Mouse (Mus musculus) kidney, embryonic 15.5 days (tissue): ENCODE measurements around the gene Galr2. TPM values are rescaled to one million over a fixed set of nuclear protein-coding genes. Genes with fewer than 3 reads are reported as not detected.
A peak's percentile ranks its signal among the peaks of the same experiment; 100 is the strongest.
"Not testable (repeated sequence)": the region's sequence is repeated elsewhere in the genome, so short reads cannot be mapped to it uniquely, and the experiment has no call there.

Source experiments
- ATAC-seq: fragments of 200-750 bp; cut with Nextera tagmentation; replicated peaks from 2 replicates; pipeline ENCODE4 v1.8.0; 2017; ENCODE audit warnings: moderate TSS enrichment; ENCODE audit not compliant: low FRiP score
- H3K27ac ChIP-seq: fragments of 300-500 bp; sonication (generic); 2 replicates; pipeline ENCODE4 v1.5.1; 2015; ENCODE audit warnings: mild to moderate bottlenecking, inconsistent platforms
- H3K27me3 ChIP-seq: fragments of 300-500 bp; sonication (generic); 2 replicates; pipeline ENCODE4 v1.6.1; 2015; ENCODE audit warnings: inconsistent platforms
- H3K36me3 ChIP-seq: fragments of 300-500 bp; sonication (generic); 2 replicates; pipeline ENCODE4 v1.6.1; 2015; ENCODE audit warnings: inconsistent platforms
- H3K4me1 ChIP-seq: fragments of 300-500 bp; sonication (generic); 2 replicates; pipeline ENCODE4 v1.6.1; 2015; ENCODE audit warnings: inconsistent platforms
- H3K4me2 ChIP-seq: fragments of 300-500 bp; sonication (generic); 2 replicates; pipeline ENCODE4 v1.6.1; 2015; ENCODE audit warnings: moderate library complexity, mild to moderate bottlenecking, inconsistent platforms
- H3K4me3 ChIP-seq: fragments of 300-500 bp; sonication (generic); replicated peaks from 2 replicates; pipeline ENCODE4 v1.5.1; 2015; ENCODE audit warnings: mild to moderate bottlenecking, inconsistent platforms
- H3K9ac ChIP-seq: fragments of 300-500 bp; sonication (generic); 2 replicates; pipeline ENCODE4 v1.6.1; 2015; ENCODE audit warnings: mild to moderate bottlenecking, inconsistent platforms
- H3K9me3 ChIP-seq: fragments of 300-500 bp; sonication (generic); replicated peaks from 2 replicates; pipeline ENCODE4 v1.6.1; 2016; ENCODE audit warnings: inconsistent platforms
- WGBS: fragments of 180-500 bp; shearing (Covaris S2); methylation state at CpG from one replicate; pipeline ENCODE4 v1.1.7; 2015; ENCODE audit warnings: mixed read lengths; 5-methylcytosine and 5-hydroxymethylcytosine counted together
- polyA plus RNA-seq: library from polyadenylated mRNA; unstranded; fragments of >200 nt; fragmentation: Nextera tagmentation; extraction: Ambion mirVana; gene quantifications from 2 replicates; pipeline ENCODE4 v1.2.1, GENCODE M21; 2015

Galr2 gene
- polyA plus RNA-seq, 1 experiment from 2014 or later = 0.22 TPM

DNA sequence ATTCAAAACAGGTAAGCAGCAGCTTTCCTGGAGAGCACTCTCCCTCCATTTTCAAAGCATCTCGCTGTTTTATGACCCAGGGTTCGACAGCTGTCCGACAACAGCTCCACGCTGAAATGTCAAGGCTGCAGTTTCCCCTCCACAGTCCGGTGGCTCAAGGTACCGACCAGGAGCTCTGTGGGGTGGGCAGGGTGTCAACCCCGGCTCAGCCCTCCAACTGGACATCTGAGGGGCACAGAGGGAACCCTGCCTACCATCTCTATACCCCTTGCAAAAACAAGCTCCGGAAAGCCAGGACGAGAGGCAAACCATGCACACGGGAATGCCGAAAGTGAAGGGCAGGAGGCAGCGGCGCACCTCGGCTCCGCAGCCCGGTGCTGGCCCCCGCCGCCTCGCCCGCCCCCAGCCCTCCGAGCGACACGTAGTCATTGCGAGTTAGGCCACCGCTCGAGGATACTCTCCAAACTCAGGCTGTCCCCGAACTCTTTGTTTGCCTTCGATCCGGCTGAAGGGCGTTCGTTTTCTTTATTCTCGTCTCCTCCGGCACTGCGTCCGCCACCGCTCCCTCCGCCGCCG, 7.2 kb upstream of the Galr2 start:
- under 1% methylated on average over 38 of the region's 39 CpGs for WGBS

GRCm38 (mm10) chr11:116274045-116274666, 6.6 kb upstream of the Galr2 start, which contains the start of gene Srp68:
Gene Srp68, minus strand, starts transcription at chr11:116274217.
- Histone ChIP-seq H3K9me3 (no peaks in the 10 kb centered on the region), H3K27ac (peak within 1 kb of the TSS; percentile 89), H3K4me3 (peak within 1 kb of the TSS; percentile 96), H3K4me2 (peak within 1 kb of the TSS; percentile 83), H3K4me1 (peaks cover 23% of the 10 kb centered on the region), H3K9ac (peak within 1 kb of the TSS; percentile 96), H3K36me3 (peaks cover 31% of the 10 kb centered on the region), H3K27me3 (no peaks in the 10 kb centered on the region; the same call in 1 of the 2 replicates)
- WGBS = 2% methylated on average over 32 of the region's 32 CpGs
- peak; percentile 97 for ATAC-seq

More for the DNA sequence above, 7.2 kb upstream of the Galr2 start:
- H3K9ac ChIP-seq = peak overlapping the region; percentile 96
- H3K36me3 ChIP-seq = peaks cover 37% of the 10 kb centered on the region
- H3K27me3 ChIP-seq = no peaks in the 10 kb centered on the region
- peak overlapping the region; percentile 83 for H3K4me2 ChIP-seq
- peak overlapping the region; percentile 96 for H3K4me3 ChIP-seq
- H3K27ac ChIP-seq = peak overlapping the region; percentile 89
- H3K9me3 ChIP-seq = no peaks in the 10 kb centered on the region
- peaks cover 23% of the 10 kb centered on the region for H3K4me1 ChIP-seq
- peak; percentile 57 for ATAC-seq

DNA sequence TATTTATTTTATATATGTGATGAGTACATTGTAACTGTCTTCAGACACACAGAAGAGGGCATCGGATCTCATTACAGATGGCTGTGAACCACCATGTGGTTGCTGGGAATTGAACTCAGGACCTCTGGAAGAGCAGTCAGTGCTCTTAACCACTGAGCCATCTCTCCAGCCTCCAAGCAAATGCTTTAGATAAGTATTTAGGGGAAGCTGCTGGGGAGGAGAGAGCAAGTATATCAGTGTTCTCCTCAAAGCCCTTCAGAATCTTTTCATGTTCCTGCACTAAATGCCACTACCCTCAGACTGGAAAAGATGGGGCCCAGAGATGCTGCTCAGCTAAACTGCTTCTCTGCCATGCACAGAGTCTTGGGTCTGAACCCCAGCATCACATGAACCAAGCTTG, 3.6 kb upstream of the Galr2 start:
- WGBS = 87% methylated on average over 1 of the region's 1 CpGs
- H3K9me3 ChIP-seq, H3K4me2 ChIP-seq, H3K27ac ChIP-seq, ATAC-seq, H3K4me3 ChIP-seq, H3K36me3 ChIP-seq, H3K9ac ChIP-seq: not testable (repeated sequence)
- H3K27me3 ChIP-seq = peaks cover 26% of the 10 kb centered on the region
- H3K4me1 ChIP-seq = peaks cover 29% of the 10 kb centered on the region

- Histone ChIP-seq H3K9ac (peak overlapping the region; percentile 25), H3K9me3 (peaks cover 4% of the 10 kb centered on the region; the same call in 1 of the 2 replicates), H3K27me3 (peaks cover 68% of the 10 kb centered on the region), H3K36me3 (no peaks in the 10 kb centered on the region), H3K27ac (no peak overlapping the region), H3K4me3 (peak overlapping the region; percentile 38), H3K4me2 (peak overlapping the region; percentile 62), H3K4me1 (peaks cover 35% of the 10 kb centered on the region)
- 2% methylated on average over 18 of the region's 18 CpGs for WGBS
- ATAC-seq = no peak
These were observed 932 bp downstream of the Galr2 start for GRCm38 (mm10) chr11:116281671-116282070.

DNA sequence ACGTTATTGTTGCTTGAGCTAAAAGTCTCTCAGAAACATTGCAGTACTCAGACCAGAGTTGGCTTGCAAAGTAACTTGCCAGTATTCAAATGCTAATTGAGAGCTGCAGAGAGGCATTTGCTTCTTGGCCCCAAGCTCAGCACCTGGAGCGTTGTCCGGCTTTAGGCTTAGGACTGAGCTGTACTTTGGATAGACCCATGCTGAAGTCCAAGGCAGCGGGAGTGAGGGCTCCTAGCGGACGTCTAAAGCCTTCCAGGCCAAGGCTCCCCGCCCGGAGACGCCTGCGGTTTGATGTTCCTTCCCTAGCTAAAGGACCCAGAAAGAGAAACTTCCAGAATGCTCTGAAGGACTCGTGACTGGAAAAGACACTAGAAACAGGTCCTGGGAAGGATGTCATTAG, 1.4 kb downstream of the Galr2 start:
- H3K27me3 ChIP-seq = peaks cover 68% of the 10 kb centered on the region
- peaks cover 4% of the 10 kb centered on the region; the same call in 1 of the 2 replicates for H3K9me3 ChIP-seq
- peak overlapping the region; percentile 62 for H3K4me2 ChIP-seq
- H3K36me3 ChIP-seq = no peaks in the 10 kb centered on the region
- peaks cover 35% of the 10 kb centered on the region for H3K4me1 ChIP-seq
- WGBS = 3% methylated on average over 11 of the region's 11 CpGs
- peak overlapping the region; percentile 38 for H3K4me3 ChIP-seq
- H3K27ac ChIP-seq = no peak overlapping the region
- H3K9ac ChIP-seq = no peak overlapping the region
- ATAC-seq = no peak

DNA sequence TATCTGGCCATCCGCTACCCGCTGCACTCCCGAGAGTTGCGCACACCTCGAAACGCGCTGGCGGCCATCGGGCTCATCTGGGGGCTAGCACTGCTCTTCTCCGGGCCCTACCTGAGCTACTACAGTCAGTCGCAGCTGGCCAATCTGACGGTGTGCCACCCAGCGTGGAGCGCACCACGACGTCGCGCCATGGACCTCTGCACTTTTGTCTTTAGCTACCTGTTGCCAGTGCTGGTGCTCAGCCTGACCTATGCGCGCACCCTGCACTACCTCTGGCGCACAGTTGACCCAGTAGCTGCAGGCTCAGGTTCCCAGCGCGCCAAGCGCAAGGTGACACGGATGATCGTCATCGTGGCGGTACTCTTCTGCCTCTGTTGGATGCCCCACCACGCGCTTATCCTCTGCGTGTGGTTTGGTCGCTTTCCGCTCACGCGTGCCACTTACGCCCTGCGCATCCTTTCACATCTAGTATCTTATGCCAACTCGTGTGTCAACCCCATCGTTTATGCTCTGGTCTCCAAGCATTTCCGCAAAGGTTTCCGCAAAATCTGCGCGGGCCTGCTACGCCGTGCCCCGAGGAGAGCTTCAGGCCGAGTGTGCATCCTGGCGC, 2.3 kb downstream of the Galr2 start:
- Histone ChIP-seq H3K4me1 (peaks cover 35% of the 10 kb centered on the region), H3K27me3 (peaks cover 68% of the 10 kb centered on the region), H3K27ac (no peak overlapping the region), H3K9ac (no peak overlapping the region), H3K9me3 (peaks cover 4% of the 10 kb centered on the region; the same call in 1 of the 2 replicates), H3K4me2 (peak overlapping the region; percentile 27), H3K36me3 (peaks cover 4% of the 10 kb centered on the region), H3K4me3 (peak overlapping the region; percentile 5)
- no peak for ATAC-seq
- 7% methylated on average over 48 of the region's 48 CpGs for WGBS

DNA sequence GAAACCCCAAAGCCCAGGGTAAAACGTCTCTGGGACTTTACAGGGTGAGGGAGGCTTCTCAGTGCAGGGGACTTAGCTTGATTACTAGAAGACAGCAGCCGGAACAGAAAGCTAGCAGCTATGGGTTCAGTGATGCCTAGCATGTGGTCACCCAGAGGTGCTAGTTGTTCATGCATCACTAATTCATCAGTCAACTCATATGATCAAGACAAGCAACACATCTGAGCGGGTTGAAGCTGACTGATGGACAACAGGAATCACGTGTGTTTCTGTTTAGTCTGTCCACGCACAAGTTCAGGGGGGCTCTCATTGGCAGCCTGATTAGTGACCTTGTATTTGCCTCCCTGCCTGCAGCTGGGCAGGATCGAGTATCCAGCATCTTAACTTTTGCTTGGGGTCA, 3.2 kb downstream of the Galr2 start:
- peaks cover 35% of the 10 kb centered on the region for H3K4me1 ChIP-seq
- no peak overlapping the region for H3K4me2 ChIP-seq
- peaks cover 14% of the 10 kb centered on the region for H3K36me3 ChIP-seq
- no peak overlapping the region for H3K9ac ChIP-seq
- no peak for ATAC-seq
- no peak overlapping the region for H3K4me3 ChIP-seq
- H3K27ac ChIP-seq = no peak overlapping the region
- H3K27me3 ChIP-seq = peaks cover 68% of the 10 kb centered on the region
- WGBS = 33% methylated on average over 6 of the region's 6 CpGs
- H3K9me3 ChIP-seq = peaks cover 4% of the 10 kb centered on the region; the same call in 1 of the 2 replicates

- Histone ChIP-seq H3K27ac (peak overlapping the region; percentile 45; the same call in 1 of the 2 replicates), H3K4me2 (no peak overlapping the region), H3K4me1 (peaks cover 35% of the 10 kb centered on the region), H3K27me3 (peaks cover 56% of the 10 kb centered on the region), H3K9me3 (peaks cover 4% of the 10 kb centered on the region; the same call in 1 of the 2 replicates), H3K4me3 (no peak overlapping the region), H3K9ac (no peak overlapping the region), H3K36me3 (peaks cover 32% of the 10 kb centered on the region)
- WGBS = 34% methylated on average over 7 of the region's 7 CpGs
- ATAC-seq = peak; percentile 69
These were observed 5.0 kb downstream of the Galr2 start for GRCm38 (mm10) chr11:116285770-116286191.

DNA sequence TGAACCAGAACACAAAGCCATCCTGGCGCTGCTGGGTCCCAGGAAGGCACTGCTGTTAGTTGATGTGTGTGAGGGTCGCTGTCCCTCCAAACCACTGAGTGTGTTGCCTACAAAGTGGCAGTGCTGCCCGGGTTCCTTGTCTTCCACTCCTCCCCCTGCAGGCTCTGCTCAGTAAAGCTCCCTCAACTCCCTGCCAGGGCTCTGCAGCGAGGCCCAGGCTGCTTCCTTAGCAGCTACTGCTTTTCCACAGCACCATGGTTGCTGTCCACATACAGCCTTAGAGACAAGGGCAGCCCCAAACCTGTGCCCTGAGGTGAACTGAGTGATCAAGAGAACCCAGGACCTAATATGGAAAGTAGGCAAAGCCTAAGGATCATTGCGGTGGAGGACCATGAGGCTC, 6.6 kb downstream of the Galr2 start:
- H3K27me3 ChIP-seq = peaks cover 40% of the 10 kb centered on the region
- ATAC-seq = no peak
- no peak overlapping the region for H3K4me3 ChIP-seq
- H3K9me3 ChIP-seq = peaks cover 4% of the 10 kb centered on the region; the same call in 1 of the 2 replicates
- 85% methylated on average over 5 of the region's 5 CpGs for WGBS
- no peak overlapping the region for H3K27ac ChIP-seq
- H3K4me2 ChIP-seq = no peak overlapping the region
- peaks cover 21% of the 10 kb centered on the region for H3K4me1 ChIP-seq
- no peak overlapping the region for H3K9ac ChIP-seq
- peaks cover 47% of the 10 kb centered on the region for H3K36me3 ChIP-seq

DNA sequence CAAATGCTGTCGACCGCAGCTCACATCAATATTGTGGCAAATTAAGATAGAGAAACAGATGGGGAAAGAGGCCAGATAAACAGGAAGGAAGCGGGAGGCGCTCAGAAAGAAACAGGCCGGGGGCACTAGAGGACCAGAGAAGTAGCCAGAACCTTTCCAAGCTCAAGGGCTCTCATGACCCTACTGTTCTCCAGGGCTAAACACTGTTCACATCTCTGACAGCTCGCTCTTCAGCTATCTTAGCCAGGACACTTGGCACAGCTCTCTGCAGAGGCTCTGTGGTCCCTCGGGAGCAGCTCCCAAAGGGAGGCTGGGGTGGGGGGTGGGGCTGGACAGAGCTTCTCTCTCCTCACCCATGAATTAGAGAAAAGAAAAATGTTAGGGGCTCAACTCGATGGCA, 9.8 kb downstream of the Galr2 start:
- peaks cover 74% of the 10 kb centered on the region for H3K36me3 ChIP-seq
- H3K9ac ChIP-seq = no peak overlapping the region
- ATAC-seq = no peak
- no peak overlapping the region for H3K27ac ChIP-seq
- H3K4me3 ChIP-seq = no peak overlapping the region
- H3K4me1 ChIP-seq = peaks cover 6% of the 10 kb centered on the region
- peaks cover 8% of the 10 kb centered on the region for H3K27me3 ChIP-seq
- no peaks in the 10 kb centered on the region for H3K9me3 ChIP-seq
- WGBS = 71% methylated on average over 8 of the region's 8 CpGs
- H3K4me2 ChIP-seq = no peak overlapping the region

DNA sequence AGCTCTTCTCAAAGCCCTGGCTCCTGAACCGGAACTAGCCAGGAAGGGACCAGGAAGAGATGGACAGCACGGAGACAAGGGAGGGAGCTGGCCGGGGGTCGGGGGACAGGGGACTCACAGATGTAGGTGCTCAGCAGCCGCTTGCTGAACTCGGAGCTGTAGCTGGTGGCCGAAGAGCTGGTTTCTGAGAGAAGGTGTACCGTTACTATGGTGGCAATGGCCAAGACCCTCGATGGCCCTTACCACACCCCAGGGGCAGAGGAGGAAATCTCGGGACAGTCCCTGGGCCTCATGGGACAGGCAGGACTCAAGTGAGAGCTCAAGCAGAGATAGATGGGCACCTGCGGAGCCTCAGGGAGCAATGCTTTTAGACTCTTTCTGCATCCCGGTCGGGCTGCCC, 11.7 kb downstream of the Galr2 start:
- Histone ChIP-seq H3K4me3 (no peak overlapping the region), H3K9me3 (no peaks in the 10 kb centered on the region), H3K4me1 (0 out of 2 replicates have a peak, but pooled peaks cover 2% of the 10 kb centered on the region), H3K27ac (no peak overlapping the region), H3K36me3 (peaks cover 93% of the 10 kb centered on the region), H3K27me3 (no peaks in the 10 kb centered on the region), H3K9ac (no peak overlapping the region), H3K4me2 (no peak overlapping the region)
- 89% methylated on average over 13 of the region's 13 CpGs for WGBS
- no peak for ATAC-seq

- ATAC-seq = no peak
- Histone ChIP-seq H3K27me3 (no peaks in the 10 kb centered on the region), H3K9ac (no peak overlapping the region), H3K4me3 (no peak overlapping the region), H3K27ac (no peak overlapping the region), H3K9me3 (no peaks in the 10 kb centered on the region), H3K36me3 (peaks cover 84% of the 10 kb centered on the region), H3K4me2 (no peak overlapping the region), H3K4me1 (0 out of 2 replicates have a peak, but pooled peaks cover 2% of the 10 kb centered on the region)
- 82% methylated on average over 12 of the region's 12 CpGs for WGBS
These were observed 12.9 kb downstream of the Galr2 start for GRCm38 (mm10) chr11:116293538-116294137.
